Mouse (Mus musculus): ENCODE data around the gene Gsc2.

DNA sequence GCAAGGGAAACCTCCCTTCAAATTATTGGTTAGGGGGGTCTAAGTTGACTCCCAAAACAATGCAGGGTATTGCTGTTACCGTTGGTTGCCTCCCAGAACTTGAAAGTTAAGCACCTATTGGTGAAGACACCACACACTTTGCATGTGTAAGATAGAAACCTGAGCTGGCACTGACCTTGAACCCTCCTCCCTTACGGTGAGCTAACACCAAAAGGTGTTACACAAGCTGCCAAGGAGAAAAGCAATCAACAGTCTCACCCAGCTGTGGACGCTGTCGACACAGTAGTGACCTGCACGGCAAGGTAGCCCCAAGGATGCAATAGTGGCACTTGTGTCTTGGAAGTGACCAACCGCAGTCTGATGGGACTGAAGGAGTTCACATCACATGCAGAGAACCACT, 30.7 kb downstream of the Gsc2 start:
- TF ChIP-seq CTCF (IDR thresholded peaks at IDR 0.05; ENCODE audit: borderline replicate concordance, control insufficient read depth, extremely low read depth, insufficient read depth, low read length, poor library complexity) (no peak), POLR2A (IDR thresholded peaks at IDR 0.05; ENCODE audit: control insufficient read depth, extremely low read depth, insufficient read depth, low read length, poor library complexity) (no peak)

Measured in thymus, adult 2 months (tissue).